Mouse (Mus musculus) lung, postnatal 36 days (tissue): ENCODE data around the gene Gm20696.

Source experiments
- DNase-seq: peaks from one replicate; pipeline ENCODE4 v3.0.0; 2022; ENCODE audit warnings: mixed read lengths

The Gm20696 gene

GRCm38 (mm10) chr6:99378997-99379710, 287.4 kb downstream of the Gm20696 start:
- peak; percentile 76 for DNase-seq

GRCm38 (mm10) chr6:99377716-99378115, 288.9 kb downstream of the Gm20696 start:
- no peak for DNase-seq

GRCm38 (mm10) chr6:99377131-99377530, 289.5 kb downstream of the Gm20696 start:
- DNase-seq: no peak

GRCm38 (mm10) chr6:99376721-99377120, 289.9 kb downstream of the Gm20696 start:
- no peak for DNase-seq

GRCm38 (mm10) chr6:99375865-99376264, 290.7 kb downstream of the Gm20696 start:
- no peak for DNase-seq

DNA sequence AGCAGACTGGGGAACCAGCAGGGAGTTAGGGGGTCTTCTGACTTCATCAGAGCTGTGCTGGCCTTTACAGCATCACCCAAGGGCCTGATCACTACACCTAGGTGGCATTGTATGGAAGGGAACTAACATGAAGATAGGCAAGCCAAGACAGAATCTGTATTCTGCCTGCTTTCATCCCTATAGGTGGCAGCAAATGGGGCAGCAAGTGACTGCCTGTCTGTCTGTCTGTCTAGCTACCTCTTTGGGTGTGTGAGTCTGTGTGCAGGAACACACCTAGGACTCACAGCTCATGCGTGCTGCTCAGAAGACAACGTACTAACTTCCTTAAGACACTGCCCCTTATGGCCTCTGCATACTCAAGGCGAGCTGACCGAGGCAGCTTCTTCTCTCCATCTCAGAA, 291.2 kb downstream of the Gm20696 start:
- DNase-seq: no peak

- peak; percentile 49 for DNase-seq
Measured at GRCm38 (mm10) chr6:99374448-99375271, 291.9 kb downstream of the Gm20696 start.

GRCm38 (mm10) chr6:99372427-99372826, 294.2 kb downstream of the Gm20696 start:
- no peak for DNase-seq

- DNase-seq: no peak
Measured at GRCm38 (mm10) chr6:99372016-99372415, 294.6 kb downstream of the Gm20696 start.

DNA sequence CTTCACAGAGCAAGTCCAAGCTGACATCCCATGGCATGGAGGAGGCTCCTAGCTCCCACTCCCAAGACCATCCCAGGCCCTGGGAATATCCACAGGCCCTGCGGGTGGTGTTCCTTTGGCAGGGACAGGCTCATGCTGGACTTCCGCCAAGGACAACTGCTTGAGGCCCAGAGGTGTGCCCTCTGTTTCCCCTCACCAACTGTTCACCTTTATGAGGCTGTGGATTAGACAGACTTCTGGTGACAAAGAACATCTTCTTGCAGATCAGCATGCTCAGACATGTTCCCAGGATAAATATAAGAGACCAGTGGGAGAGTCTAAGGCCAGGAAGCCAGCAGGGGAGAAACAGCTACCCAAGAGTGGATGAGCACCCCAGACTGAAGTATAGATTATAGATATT, 296.7 kb downstream of the Gm20696 start:
- DNase-seq: no peak

- DNase-seq: no peak
Measured at GRCm38 (mm10) chr6:99369156-99369555, 297.4 kb downstream of the Gm20696 start.

GRCm38 (mm10) chr6:99368118-99368753, 298.4 kb downstream of the Gm20696 start:
- no peak for DNase-seq

GRCm38 (mm10) chr6:99364545-99364944, 302.1 kb downstream of the Gm20696 start:
- peak; percentile 34 for DNase-seq

DNA sequence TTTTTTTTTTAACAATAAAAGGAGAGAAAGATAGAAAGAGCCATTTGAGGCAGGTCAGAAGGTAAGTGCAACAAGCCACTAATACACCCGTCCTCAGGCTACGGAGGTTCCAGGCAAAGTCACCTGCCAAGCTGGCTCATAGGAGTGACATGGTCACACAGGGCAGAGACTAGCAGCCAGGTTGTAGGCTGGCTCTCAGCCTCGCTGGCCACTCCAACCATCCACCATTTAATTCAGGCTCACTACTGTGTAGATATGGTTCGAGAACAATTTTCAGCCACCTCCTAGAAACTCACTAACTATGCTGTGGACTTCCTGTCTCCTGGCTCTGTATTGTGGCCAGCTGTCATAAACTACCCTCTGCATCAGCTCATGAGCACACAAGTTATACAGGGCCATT, 306.0 kb downstream of the Gm20696 start:
- DNase-seq: no peak

DNA sequence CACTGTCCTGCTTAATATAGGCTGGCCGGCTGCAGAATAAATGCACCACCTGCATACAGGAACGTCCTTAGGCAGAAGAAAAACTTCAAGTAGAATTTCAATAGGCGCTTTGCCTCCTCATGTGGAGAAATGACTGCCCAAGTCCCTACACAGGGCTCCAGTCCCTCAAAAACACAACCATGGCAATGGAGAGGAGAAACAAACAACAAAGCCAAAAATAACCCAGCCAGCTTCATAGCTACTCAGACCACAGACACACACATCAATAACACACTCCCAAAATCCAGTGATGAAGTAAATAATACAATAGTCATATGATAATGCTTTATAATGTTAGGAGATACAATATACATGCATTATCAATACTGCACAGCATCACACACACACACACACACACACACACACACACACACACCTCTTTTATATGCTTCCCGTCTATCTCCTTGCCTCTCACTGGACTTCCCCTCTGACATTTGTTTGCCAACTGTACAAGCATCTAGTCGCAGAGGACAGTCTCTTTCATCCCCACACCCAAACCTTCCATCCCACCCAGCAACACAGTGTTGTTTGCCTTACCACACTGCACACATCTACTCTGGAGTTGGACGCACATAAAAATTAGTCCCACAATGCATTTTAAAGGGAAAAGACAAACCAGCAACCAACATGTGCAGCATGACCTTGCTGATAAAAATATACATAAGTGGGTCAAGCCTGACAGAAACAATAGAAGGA, 306.7 kb downstream of the Gm20696 start:
- DNase-seq: no peak

- no peak for DNase-seq
Measured at GRCm38 (mm10) chr6:99359036-99359698, 307.4 kb downstream of the Gm20696 start.

DNA sequence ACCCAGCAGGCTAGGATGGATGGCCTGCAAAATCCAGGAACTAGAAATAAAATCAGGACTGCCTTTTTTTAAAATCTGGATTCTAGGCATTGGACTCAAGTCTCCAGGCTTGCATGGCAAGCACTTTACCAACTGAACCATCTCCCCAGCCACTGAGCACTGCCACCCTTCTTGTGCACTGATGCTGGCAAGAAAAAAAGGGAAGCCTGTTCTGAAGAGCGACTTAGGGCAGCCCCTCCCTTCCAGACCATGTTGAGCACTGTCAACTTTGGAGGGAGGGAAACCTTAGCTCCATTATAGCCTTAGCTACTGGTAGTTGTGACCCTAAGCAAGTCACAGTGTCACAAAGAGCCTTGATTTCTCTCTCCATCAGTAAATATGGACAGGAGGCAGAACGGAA, 308.7 kb downstream of the Gm20696 start:
- DNase-seq: no peak

GRCm38 (mm10) chr6:99354338-99354737, 312.3 kb downstream of the Gm20696 start:
- no peak for DNase-seq

DNA sequence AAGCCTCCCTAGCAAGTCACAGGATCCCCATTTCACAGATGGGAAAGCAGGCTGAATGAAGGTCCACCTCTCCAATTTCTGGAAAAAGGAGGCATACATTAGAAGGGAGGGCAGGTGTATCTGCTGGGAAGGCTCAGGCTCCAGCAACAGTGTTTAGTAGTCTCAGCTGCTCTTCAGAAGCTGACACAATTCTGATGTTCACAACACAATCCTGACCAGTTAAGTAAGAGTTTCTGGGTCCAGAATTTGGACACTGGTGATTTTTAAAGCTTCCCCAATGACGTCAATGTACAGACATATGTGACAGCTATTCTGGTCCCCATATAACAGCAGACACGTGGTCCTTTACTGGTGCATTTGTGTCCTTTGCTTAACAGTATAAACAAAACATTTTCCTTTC, 313.2 kb downstream of the Gm20696 start:
- no peak for DNase-seq

DNA sequence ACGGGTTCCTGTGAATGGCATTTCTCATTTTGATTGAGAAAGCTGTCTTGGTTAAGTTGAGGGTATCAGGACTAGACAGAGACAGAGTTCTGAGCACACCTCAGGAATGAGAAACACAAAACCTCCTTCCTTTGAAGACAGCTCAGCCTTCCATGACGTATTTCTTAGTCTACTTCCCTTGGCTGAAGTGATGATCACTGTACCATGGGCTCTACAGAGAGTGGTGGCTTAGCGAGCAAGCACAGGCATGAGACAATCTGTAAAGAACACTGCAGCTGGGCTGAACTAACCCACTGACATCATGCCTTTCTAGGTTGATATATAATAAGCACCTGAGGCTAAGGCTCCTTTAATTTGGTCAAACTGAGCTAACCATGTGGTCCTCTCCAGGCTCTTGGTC, 316.0 kb downstream of the Gm20696 start:
- DNase-seq: no peak

DNA sequence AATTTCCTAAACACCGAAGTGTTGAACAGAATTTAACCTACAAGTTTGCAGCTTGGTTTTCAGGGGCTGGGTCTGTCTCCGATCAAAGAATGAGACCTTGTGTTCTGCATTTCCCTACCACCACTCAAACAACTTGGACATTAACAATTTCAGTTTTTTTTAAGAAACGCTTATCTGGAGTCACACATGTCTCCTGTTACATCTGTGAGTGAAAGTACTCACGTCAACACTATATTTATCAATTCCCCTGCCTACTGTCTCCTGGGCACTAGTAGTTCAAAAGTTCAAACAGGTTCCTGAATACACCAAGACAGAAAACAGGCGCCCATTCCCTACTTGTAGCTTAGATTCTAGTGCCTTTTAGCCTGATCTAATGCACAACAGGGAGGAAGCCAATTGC, 316.4 kb downstream of the Gm20696 start:
- DNase-seq: no peak

- DNase-seq: no peak
Measured at GRCm38 (mm10) chr6:99347836-99348235, 318.8 kb downstream of the Gm20696 start.

- DNase-seq: no peak
Measured at GRCm38 (mm10) chr6:99344966-99345365, 321.6 kb downstream of the Gm20696 start.
